Mouse (Mus musculus): Measurements from ENCODE around the gene Itgb7.

GRCm38 (mm10) chr15:102186239-102186638 is 45.5 kb downstream of the Itgb7 start:
- no peak for TF ChIP-seq CTCF (IDR thresholded peaks at IDR 0.05; ENCODE audit: low read depth, low read length)
- TF ChIP-seq POLR2A (IDR thresholded peaks at IDR 0.05; ENCODE audit: extremely low read depth, insufficient read depth, low read length) = no peak
